Mouse (Mus musculus) lung, embryonic 16.5 days (tissue): ENCODE data around the gene Bola3. TPM values are rescaled to one million over a fixed set of nuclear protein-coding genes. Genes with fewer than 3 reads are reported as not detected.

Source experiments
- ATAC-seq: fragments of 200-750 bp; cut with Nextera tagmentation; 2 replicates; pipeline ENCODE4 v1.8.0; 2017; ENCODE audit warnings: low read depth, mild to moderate bottlenecking, moderate library complexity
- H3K27ac ChIP-seq: fragments of 300-500 bp; sonication (generic); 2 replicates; pipeline ENCODE4 v1.5.1; 2014; ENCODE audit warnings: mild to moderate bottlenecking, control low read depth, low read length
- H3K27me3 ChIP-seq: fragments of 300-500 bp; sonication (generic); 2 replicates; pipeline ENCODE4 v1.6.1; 2014; ENCODE audit warnings: low read depth, low read length, mixed read lengths; ENCODE audit not compliant: control insufficient read depth, insufficient read depth
- H3K36me3 ChIP-seq: fragments of 300-500 bp; sonication (generic); 2 replicates; pipeline ENCODE4 v1.6.1; 2014; ENCODE audit warnings: low read length; ENCODE audit not compliant: control insufficient read depth, insufficient read depth
- H3K4me1 ChIP-seq: fragments of 300-500 bp; sonication (generic); replicated peaks from 2 replicates; pipeline ENCODE4 v1.6.1; 2014; ENCODE audit warnings: low read length, mixed read lengths; ENCODE audit not compliant: control insufficient read depth, insufficient read depth
- H3K4me2 ChIP-seq: fragments of 300-500 bp; sonication (generic); 2 replicates; pipeline ENCODE4 v1.6.1; 2014; ENCODE audit warnings: low read depth, low read length, control low read depth
- H3K4me3 ChIP-seq: fragments of 300-500 bp; sonication (generic); 2 replicates; pipeline ENCODE4 v1.5.1; 2014; ENCODE audit warnings: mild to moderate bottlenecking, low read length, control low read depth
- H3K9ac ChIP-seq: fragments of 300-500 bp; sonication (generic); 2 replicates; pipeline ENCODE4 v1.6.1; 2014; ENCODE audit warnings: low read length, control low read depth
- H3K9me3 ChIP-seq: fragments of 300-500 bp; sonication (generic); 2 replicates; pipeline ENCODE4 v1.6.1; 2016; ENCODE audit warnings: low read length; ENCODE audit not compliant: control insufficient read depth
- WGBS: fragments of 180-500 bp; shearing (Covaris S2); extraction: QIAGEN DNeasy Blood & Tissue Kit; methylation state at CpG from one replicate; pipeline ENCODE4 v1.1.7; 2014; 5-methylcytosine and 5-hydroxymethylcytosine counted together
- microRNA-seq: library from miRNA; unstranded; fragments of <30 nt; microRNA quantifications from one replicate; pipeline ENCODE4, GENCODE M21; 2016
- polyA plus RNA-seq: library from polyadenylated mRNA; unstranded; fragments of >200 nt; fragmentation: Nextera tagmentation; extraction: Ambion mirVana; gene quantifications from 2 replicates; pipeline ENCODE4 v1.2.1, GENCODE M21; 2015

Bola3 gene
- polyA plus RNA-seq, 1 experiment from 2014 or later, result 133 TPM

DNA sequence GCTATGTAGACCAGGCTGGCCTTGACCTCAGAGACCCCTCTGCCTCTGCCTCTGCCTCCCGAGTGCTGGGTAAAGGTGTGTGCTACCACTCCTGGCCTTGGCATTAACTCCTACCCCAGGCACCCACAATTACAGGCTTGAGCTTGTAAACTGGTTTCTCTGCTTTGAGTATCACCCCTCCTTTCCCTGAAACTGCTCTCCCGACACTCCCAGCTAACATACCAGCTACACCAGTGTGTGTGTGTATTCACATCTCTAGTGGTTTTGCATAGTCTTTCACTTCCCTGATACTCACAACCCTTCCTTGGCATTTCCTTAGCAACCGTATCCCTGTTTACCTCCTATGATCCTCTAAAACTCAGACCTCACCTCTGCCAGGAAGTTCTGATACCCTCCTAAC lies 50.8 kb downstream of the Bola3 start:
- Histone ChIP-seq H3K27me3 (no peaks in the 10 kb centered on the region), H3K4me1 (no peaks in the 10 kb centered on the region), H3K4me3 (no peak overlapping the region), H3K27ac (no peak overlapping the region), H3K36me3 (peaks cover 53% of the 10 kb centered on the region), H3K9ac (no peak overlapping the region), H3K9me3 (no peaks in the 10 kb centered on the region), H3K4me2 (no peak overlapping the region)
- WGBS, result 67% methylated on average over 3 of the region's 3 CpGs
- ATAC-seq, result no peak

DNA sequence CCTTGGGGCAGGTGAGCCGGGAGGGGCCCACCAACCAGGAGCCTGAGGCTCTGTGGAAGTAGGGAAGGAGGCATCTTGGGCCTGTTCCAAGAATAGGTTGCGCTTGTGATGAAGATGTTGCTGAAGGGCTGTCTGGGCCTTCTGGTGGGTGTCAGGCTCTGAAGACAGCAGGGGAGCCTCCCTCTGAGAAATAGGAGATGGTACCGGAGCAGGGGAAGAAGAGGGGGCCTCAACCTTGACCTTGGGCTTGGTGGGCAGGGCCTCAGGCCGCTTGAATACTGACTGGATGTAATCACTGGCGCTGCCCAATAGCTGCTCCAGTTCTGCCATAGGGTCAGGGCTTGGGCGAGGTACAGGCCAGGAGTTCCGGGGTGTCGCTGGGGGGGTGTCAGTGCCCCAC lies 54.5 kb downstream of the Bola3 start:
- Histone ChIP-seq H3K9me3 (no peaks in the 10 kb centered on the region), H3K4me1 (no peaks in the 10 kb centered on the region), H3K27me3 (no peaks in the 10 kb centered on the region), H3K9ac (no peak overlapping the region), H3K4me3 (no peak overlapping the region), H3K36me3 (peaks cover 29% of the 10 kb centered on the region), H3K4me2 (no peak overlapping the region), H3K27ac (no peak overlapping the region)
- 89% methylated on average over 8 of the region's 8 CpGs for WGBS
- ATAC-seq, result no peak

DNA sequence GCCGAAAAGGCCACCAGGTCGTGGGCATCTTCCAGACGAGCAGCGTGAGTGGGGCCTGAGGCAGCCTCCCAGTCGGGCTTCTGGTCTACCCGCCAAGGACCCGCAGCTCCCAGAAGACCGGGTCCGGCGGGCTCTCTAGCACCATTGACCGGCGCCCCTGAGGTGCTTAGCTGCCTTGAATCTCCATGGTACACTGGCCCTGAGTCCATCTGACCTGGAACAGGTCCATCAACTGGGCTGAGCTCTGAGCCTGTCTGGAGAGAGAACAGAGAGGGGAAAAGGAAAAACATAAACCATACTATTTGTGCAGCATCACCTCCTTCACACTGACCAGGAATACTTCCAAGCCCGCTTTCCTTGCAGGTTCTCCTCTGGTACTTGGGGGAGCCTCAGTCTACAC lies 55.6 kb downstream of the Bola3 start:
- Histone ChIP-seq H3K9ac (no peak overlapping the region), H3K27ac (no peak overlapping the region), H3K36me3 (peaks cover 29% of the 10 kb centered on the region), H3K4me3 (no peak overlapping the region), H3K4me1 (peaks cover under 1% of the 10 kb centered on the region; the same call in 1 of the 2 replicates), H3K27me3 (no peaks in the 10 kb centered on the region), H3K9me3 (no peaks in the 10 kb centered on the region), H3K4me2 (no peak overlapping the region)
- ATAC-seq, result no peak
- 96% methylated on average over 13 of the region's 13 CpGs for WGBS

DNA sequence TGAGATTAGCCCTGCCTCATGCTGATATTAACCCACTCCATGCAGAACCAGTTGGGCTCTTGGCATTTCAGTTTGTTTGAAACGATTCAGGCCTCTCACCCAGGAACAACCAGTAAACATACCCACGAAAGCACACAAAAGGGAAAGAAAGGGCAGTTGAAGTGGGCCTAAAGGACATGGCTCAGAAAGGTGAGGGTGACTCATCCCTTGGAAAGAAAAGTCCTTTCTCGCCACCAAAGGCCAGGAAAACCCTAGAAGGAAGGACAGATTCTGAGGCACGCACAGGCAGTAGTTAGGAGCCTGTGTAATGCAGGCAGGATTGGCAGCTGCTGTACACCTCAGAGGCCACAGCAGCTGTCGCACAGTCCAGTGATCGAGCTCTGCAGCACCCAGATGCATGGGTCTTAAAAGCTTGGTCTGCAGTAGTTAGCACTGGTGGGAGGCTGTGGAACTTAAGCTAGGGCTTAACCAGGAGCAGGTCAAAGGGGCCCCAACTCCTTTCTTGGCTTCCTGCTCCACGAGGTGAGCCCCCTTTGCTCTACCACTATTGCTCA lies 56.6 kb downstream of the Bola3 start:
- H3K4me3 ChIP-seq, result no peak overlapping the region
- H3K9me3 ChIP-seq, result no peaks in the 10 kb centered on the region
- H3K36me3 ChIP-seq, result peaks cover 29% of the 10 kb centered on the region
- H3K27ac ChIP-seq, result no peak overlapping the region
- no peak overlapping the region for H3K4me2 ChIP-seq
- no peaks in the 10 kb centered on the region for H3K27me3 ChIP-seq
- H3K4me1 ChIP-seq, result peaks cover 11% of the 10 kb centered on the region
- H3K9ac ChIP-seq, result no peak overlapping the region
- no peak for ATAC-seq
- WGBS, result 80% methylated on average over 7 of the region's 7 CpGs

DNA sequence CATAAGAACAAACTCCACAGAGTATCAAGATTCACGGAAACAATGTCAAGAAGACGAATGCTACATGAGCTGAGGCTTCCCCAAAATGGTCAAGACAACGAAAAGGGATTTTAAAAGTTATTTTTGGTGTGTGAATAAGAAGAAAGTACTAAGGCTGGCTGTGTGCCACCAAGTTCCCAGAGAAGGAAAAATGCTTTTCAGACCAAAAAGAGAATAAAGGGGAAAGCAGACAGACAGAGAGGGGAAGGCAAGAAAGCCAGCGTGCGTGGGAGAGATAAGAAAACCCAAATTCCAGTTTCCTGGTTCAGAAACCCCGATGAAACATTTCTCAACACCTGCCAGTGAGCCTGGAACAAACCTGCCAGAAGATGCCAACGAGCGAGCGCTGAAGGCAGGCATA lies 59.6 kb downstream of the Bola3 start:
- H3K4me3 ChIP-seq, result no peak overlapping the region
- peak overlapping the region; percentile 29 for H3K27ac ChIP-seq
- H3K27me3 ChIP-seq, result no peaks in the 10 kb centered on the region
- WGBS, result 71% methylated on average over 9 of the region's 9 CpGs
- peaks cover 11% of the 10 kb centered on the region for H3K36me3 ChIP-seq
- peaks cover 37% of the 10 kb centered on the region for H3K4me1 ChIP-seq
- H3K9ac ChIP-seq, result no peak overlapping the region
- H3K9me3 ChIP-seq, result no peaks in the 10 kb centered on the region
- no peak for ATAC-seq
- H3K4me2 ChIP-seq, result no peak overlapping the region

Small RNAs within 50 kb of the gene (microRNA-seq; reads per million reads assigned to microRNA genes)
- not detected for gene Mir6374

Other genes starting within 250 kb of the Bola3 start
- 1.1 and 3.7 TPM in 2 replicates for gene Ccdc142, start 247.5 kb upstream of the Bola3 start, polyA plus RNA-seq
- gene Gm42688, start 247.5 kb upstream of the Bola3 start, polyA plus RNA-seq, result 2.2 and 2.9 TPM in 2 replicates
- 137 and 138 TPM in 2 replicates for gene Mrpl53, start 240.1 kb upstream of the Bola3 start, polyA plus RNA-seq
- 9.0 and 13.7 TPM in 2 replicates for gene Mogs, start 233.7 kb upstream of the Bola3 start, polyA plus RNA-seq
- gene Wbp1, start 227.6 kb upstream of the Bola3 start, polyA plus RNA-seq, result 109 and 111 TPM in 2 replicates
- gene Ino80b, start 223.7 kb upstream of the Bola3 start, polyA plus RNA-seq, result 13.7 and 14.5 TPM in 2 replicates
- 44.4 and 47.5 TPM in 2 replicates for gene Rtkn, start 213.7 kb upstream of the Bola3 start, polyA plus RNA-seq
- 7.2 and 7.6 TPM in 2 replicates for gene Wdr54, start 192.8 kb upstream of the Bola3 start, polyA plus RNA-seq
- 11.9 and 15.3 TPM in 2 replicates for gene 1700003E16Rik, start 192.7 kb upstream of the Bola3 start, polyA plus RNA-seq
- 94.5 and 95.6 TPM in 2 replicates for gene Dctn1, start 183.2 kb upstream of the Bola3 start, polyA plus RNA-seq
- 2.1 and 3.1 TPM in 2 replicates for gene Slc4a5, start 129.3 kb upstream of the Bola3 start, polyA plus RNA-seq
- gene Mthfd2, start 23.2 kb upstream of the Bola3 start, polyA plus RNA-seq, result 26.0 and 27.4 TPM in 2 replicates
- 72.6 and 72.7 TPM in 2 replicates for gene Mob1a, start 23.1 kb upstream of the Bola3 start, polyA plus RNA-seq
- gene Tet3, start 109.9 kb downstream of the Bola3 start, polyA plus RNA-seq, result 43.8 and 47.1 TPM in 2 replicates
- 78.3 and 87.0 TPM in 2 replicates for gene Dguok, start 157.8 kb downstream of the Bola3 start, polyA plus RNA-seq
- 123 and 128 TPM in 2 replicates for gene Actg2, start 187.1 kb downstream of the Bola3 start, polyA plus RNA-seq
- 25.8 and 28.0 TPM in 2 replicates for gene Stambp, start 223.6 kb downstream of the Bola3 start, polyA plus RNA-seq